Mouse (Mus musculus): ENCODE measurements around the gene 4930455H04Rik. TPM values are rescaled to one million over a fixed set of nuclear protein-coding genes. Genes with fewer than 3 reads are reported as not detected.

4930455H04Rik gene
- not detected for polyA plus RNA-seq (2015; fragmentation: Illumina TruSeq; extraction: RNeasy Lipid Tissue Mini Kit (QIAGEN cat#74804); ENCODE audit: insufficient read depth, low replicate concordance)

GRCm38 (mm10) chr3:116967967-116968366 is at the start of gene 4930455H04Rik:
Gene 4930455H04Rik, plus strand, starts transcription at chr3:116968267.

GRCm38 (mm10) chr3:116968540-116968997 is 502 bp downstream of the 4930455H04Rik start, which contains the start of gene Palmd:
Gene Palmd, minus strand, starts transcription at chr3:116968987.

Other genes starting within 250 kb of the 4930455H04Rik start
- gene Agl, start 160.1 kb upstream of the 4930455H04Rik start, polyA plus RNA-seq (2015; fragmentation: Illumina TruSeq; extraction: RNeasy Lipid Tissue Mini Kit (QIAGEN cat#74804); ENCODE audit: insufficient read depth, low replicate concordance): 11.2 TPM
- gene Frrs1, start 108.8 kb upstream of the 4930455H04Rik start, polyA plus RNA-seq (2015; fragmentation: Illumina TruSeq; extraction: RNeasy Lipid Tissue Mini Kit (QIAGEN cat#74804); ENCODE audit: insufficient read depth, low replicate concordance): 6.7 TPM
- 2.7 TPM for gene Palmd, start 720 bp downstream of the 4930455H04Rik start, polyA plus RNA-seq (2015; fragmentation: Illumina TruSeq; extraction: RNeasy Lipid Tissue Mini Kit (QIAGEN cat#74804); ENCODE audit: insufficient read depth, low replicate concordance)

Data from spleen, adult 10 weeks (tissue).